Mouse (Mus musculus) lung, postnatal 0 days (tissue): Measurements from ENCODE around the gene Rell1.

Experiments
- CTCF ChIP-seq: IDR thresholded peaks from 2 replicates; pipeline ENCODE4 v1.5.1; 2016; ENCODE audit warnings: antibody characterized with exemption, mild to moderate bottlenecking
- EP300 ChIP-seq: IDR thresholded peaks from 2 replicates; pipeline ENCODE4 v1.6.1; 2016; ENCODE audit warnings: antibody characterized with exemption, mild to moderate bottlenecking, control low read depth

- TF ChIP-seq CTCF (peak; percentile 17; the same call in 1 of the 2 replicates), EP300 (0 out of 2 replicates have a peak, but pooled peaks have one; percentile 10)
These were observed 17.2 kb downstream of the Rell1 start for GRCm38 (mm10) chr5:63951421-63951911.
